Mouse (Mus musculus): ENCODE measurements around the gene Slc17a9.
"Not testable (repeated sequence)": the region's sequence is repeated elsewhere in the genome, so short reads cannot be mapped to it uniquely, and the experiment has no call there.

The Slc17a9 gene

GRCm38 (mm10) chr2:180709023-180709922 lies 15.8 kb upstream of the Slc17a9 start:
- in situ Hi-C loops (cut with MboI; ENCODE audit: low pct_unique_long_range_greater_than_20kb in 1 of 2, low sequenced_read_pairs in 2 of 2, unreplicated experiment in 1 of 2): no loop called here

GRCm38 (mm10) chr2:180709923-180710272 lies 15.2 kb upstream of the Slc17a9 start, which contains the start of the genes Dido1 and Gid8:
Dido1 (minus strand) TSS chr2:180709999.
Gid8 (plus strand) TSS chr2:180710117.
- in situ Hi-C loops (cut with MboI; ENCODE audit: low pct_unique_long_range_greater_than_20kb in 1 of 2, low sequenced_read_pairs in 2 of 2, unreplicated experiment in 1 of 2): no loop called here

GRCm38 (mm10) chr2:180710276-180711155 lies 14.5 kb upstream of the Slc17a9 start:
- in situ Hi-C loops (cut with MboI; ENCODE audit: low pct_unique_long_range_greater_than_20kb in 1 of 2, low sequenced_read_pairs in 2 of 2, unreplicated experiment in 1 of 2): no loop called here

- in situ Hi-C loops (cut with MboI; ENCODE audit: low pct_unique_long_range_greater_than_20kb in 1 of 2, low sequenced_read_pairs in 2 of 2, unreplicated experiment in 1 of 2): no loop called here
Measured at GRCm38 (mm10) chr2:180711527-180711926, 13.5 kb upstream of the Slc17a9 start.

- in situ Hi-C loops (cut with MboI; ENCODE audit: low pct_unique_long_range_greater_than_20kb in 1 of 2, low sequenced_read_pairs in 2 of 2, unreplicated experiment in 1 of 2): no loop called here
Measured at GRCm38 (mm10) chr2:180712037-180712689, 12.9 kb upstream of the Slc17a9 start.

- in situ Hi-C loops (cut with MboI; ENCODE audit: low pct_unique_long_range_greater_than_20kb in 1 of 2, low sequenced_read_pairs in 2 of 2, unreplicated experiment in 1 of 2): not testable (repeated sequence)
Measured at GRCm38 (mm10) chr2:180722748-180723147, 2.3 kb upstream of the Slc17a9 start.

GRCm38 (mm10) chr2:180723865-180724264 lies 1.2 kb upstream of the Slc17a9 start:
- in situ Hi-C loops (cut with MboI; ENCODE audit: low pct_unique_long_range_greater_than_20kb in 1 of 2, low sequenced_read_pairs in 2 of 2, unreplicated experiment in 1 of 2): no loop called here

GRCm38 (mm10) chr2:180725414-180725778 lies 333 bp downstream of the Slc17a9 start:
- in situ Hi-C loops (cut with MboI; ENCODE audit: low pct_unique_long_range_greater_than_20kb in 1 of 2, low sequenced_read_pairs in 2 of 2, unreplicated experiment in 1 of 2): no loop called here

GRCm38 (mm10) chr2:180725856-180726629 lies 980 bp downstream of the Slc17a9 start:
- in situ Hi-C loops (cut with MboI; ENCODE audit: low pct_unique_long_range_greater_than_20kb in 1 of 2, low sequenced_read_pairs in 2 of 2, unreplicated experiment in 1 of 2): no loop called here

- in situ Hi-C loops (cut with MboI; ENCODE audit: low pct_unique_long_range_greater_than_20kb in 1 of 2, low sequenced_read_pairs in 2 of 2, unreplicated experiment in 1 of 2): no loop called here
Measured at GRCm38 (mm10) chr2:180726658-180727442, 1.8 kb downstream of the Slc17a9 start.

GRCm38 (mm10) chr2:180727613-180728021 lies 2.6 kb downstream of the Slc17a9 start:
- in situ Hi-C loops (cut with MboI; ENCODE audit: low pct_unique_long_range_greater_than_20kb in 1 of 2, low sequenced_read_pairs in 2 of 2, unreplicated experiment in 1 of 2): no loop called here

- in situ Hi-C loops (cut with MboI; ENCODE audit: low pct_unique_long_range_greater_than_20kb in 1 of 2, low sequenced_read_pairs in 2 of 2, unreplicated experiment in 1 of 2): no loop called here
Measured at GRCm38 (mm10) chr2:180731036-180731435, 6.0 kb downstream of the Slc17a9 start.

GRCm38 (mm10) chr2:180731984-180732383 lies 6.9 kb downstream of the Slc17a9 start:
- in situ Hi-C loops (cut with MboI; ENCODE audit: low pct_unique_long_range_greater_than_20kb in 1 of 2, low sequenced_read_pairs in 2 of 2, unreplicated experiment in 1 of 2): no loop called here

- in situ Hi-C loops (cut with MboI; ENCODE audit: low pct_unique_long_range_greater_than_20kb in 1 of 2, low sequenced_read_pairs in 2 of 2, unreplicated experiment in 1 of 2): no loop called here
Measured at GRCm38 (mm10) chr2:180735232-180735631, 10.2 kb downstream of the Slc17a9 start.

- in situ Hi-C loops (cut with MboI; ENCODE audit: low pct_unique_long_range_greater_than_20kb in 1 of 2, low sequenced_read_pairs in 2 of 2, unreplicated experiment in 1 of 2): no loop called here
Measured at GRCm38 (mm10) chr2:180737984-180738383, 12.9 kb downstream of the Slc17a9 start.

- in situ Hi-C loops (cut with MboI; ENCODE audit: low pct_unique_long_range_greater_than_20kb in 1 of 2, low sequenced_read_pairs in 2 of 2, unreplicated experiment in 1 of 2): loop anchor here in 1 of 2 experiments (5.0 kb wide), 1 partner anchor 38 kb away; no protein-coding TSS in a partner anchor
Measured at GRCm38 (mm10) chr2:180740349-180740748, 15.3 kb downstream of the Slc17a9 start.

GRCm38 (mm10) chr2:180741421-180741820 lies 16.4 kb downstream of the Slc17a9 start:
- in situ Hi-C loops (cut with MboI; ENCODE audit: low pct_unique_long_range_greater_than_20kb in 1 of 2, low sequenced_read_pairs in 2 of 2, unreplicated experiment in 1 of 2): loop anchor here in 1 of 2 experiments (5.0 kb wide), 1 partner anchor 39 kb away; no protein-coding TSS in a partner anchor

Data from mouse embryonic stem cell (cell line).